Mouse (Mus musculus) cerebellum, adult 8-10 months (tissue): ENCODE measurements around the gene Dlgap3.

Experiments used
- DNase-seq: peaks from one replicate; pipeline ENCODE4 v3.0.0; 2022

The Dlgap3 gene

DNA sequence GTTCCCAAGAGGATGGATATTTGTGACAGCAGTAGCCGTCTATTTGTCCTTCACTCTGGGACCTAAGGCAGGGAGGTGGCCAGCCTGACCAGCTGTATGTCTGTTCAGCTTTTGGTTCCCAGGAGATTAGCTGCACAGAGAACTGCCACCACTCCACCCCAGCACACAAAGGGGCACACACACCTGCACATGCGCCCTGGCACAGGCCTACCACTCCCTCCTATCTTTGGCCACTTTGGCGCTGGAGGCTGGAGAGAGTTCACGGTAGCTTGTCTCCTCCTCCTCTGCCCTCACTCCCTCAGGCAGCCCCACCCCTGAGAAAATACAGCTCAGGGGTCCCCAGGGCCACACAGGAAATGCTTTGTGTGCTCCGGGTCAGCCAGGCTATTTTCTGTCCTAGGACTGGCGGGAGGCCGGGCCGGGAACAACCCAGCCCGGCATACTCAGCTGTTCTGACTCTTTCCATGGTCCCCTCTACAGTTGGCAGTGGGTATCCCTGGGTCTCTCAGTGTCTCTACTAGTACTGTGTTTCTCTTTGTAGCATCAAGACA lies 109.5 kb downstream of the Dlgap3 start:
- DNase-seq: no peak

DNA sequence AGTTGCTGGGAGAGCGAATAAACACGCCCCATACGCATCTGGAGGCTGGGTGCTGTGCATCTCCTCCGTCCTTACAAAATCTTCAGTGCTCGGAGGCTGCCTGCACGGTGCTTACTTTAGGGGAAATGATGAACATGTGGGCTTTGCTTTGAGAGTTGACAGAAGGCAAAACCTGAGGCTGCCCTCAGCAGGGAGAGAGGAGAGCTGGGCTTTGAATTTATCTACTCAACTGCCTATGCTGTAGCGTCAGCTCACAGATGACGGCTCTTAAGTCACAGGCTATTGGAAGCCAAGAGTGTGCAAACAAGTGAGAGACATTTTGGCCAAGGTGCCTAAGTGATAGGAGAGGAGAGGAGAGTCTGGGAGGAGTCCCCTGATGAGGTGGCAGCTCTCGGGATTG lies 110.2 kb downstream of the Dlgap3 start:
- no peak for DNase-seq
